Mouse (Mus musculus): ENCODE measurements around the gene Eef1akmt2.

The Eef1akmt2 gene

GRCm38 (mm10) chr7:132852173-132852844, at the start of gene Eef1akmt2:
Gene Eef1akmt2, minus strand, starts transcription at chr7:132852673.
- peak; percentile 92 for DNase-seq (ENCODE audit: low read depth, low spot score)

GRCm38 (mm10) chr7:132900826-132901531, 48.5 kb upstream of the Eef1akmt2 start:
- no peak for DNase-seq (ENCODE audit: low read depth, low spot score)

- DNase-seq (ENCODE audit: low read depth, low spot score) = peak; percentile 77
Measured at GRCm38 (mm10) chr7:132898234-132898633, 45.8 kb upstream of the Eef1akmt2 start.

GRCm38 (mm10) chr7:132897258-132897657, 44.8 kb upstream of the Eef1akmt2 start:
- peak; percentile 85 for DNase-seq (ENCODE audit: low read depth, low spot score)

- DNase-seq (ENCODE audit: low read depth, low spot score) = peak; percentile 90
Measured at GRCm38 (mm10) chr7:132896206-132896815, 43.8 kb upstream of the Eef1akmt2 start.

- no peak for DNase-seq (ENCODE audit: low read depth, low spot score)
Measured at GRCm38 (mm10) chr7:132894841-132895555, 42.5 kb upstream of the Eef1akmt2 start.

GRCm38 (mm10) chr7:132893336-132893735, 40.9 kb upstream of the Eef1akmt2 start:
- DNase-seq (ENCODE audit: low read depth, low spot score) = no peak

- no peak for DNase-seq (ENCODE audit: low read depth, low spot score)
Measured at GRCm38 (mm10) chr7:132892806-132893205, 40.3 kb upstream of the Eef1akmt2 start.

- no peak for DNase-seq (ENCODE audit: low read depth, low spot score)
Measured at GRCm38 (mm10) chr7:132892311-132892661, 39.8 kb upstream of the Eef1akmt2 start.

- no peak for DNase-seq (ENCODE audit: low read depth, low spot score)
Measured at GRCm38 (mm10) chr7:132891561-132892310, 39.3 kb upstream of the Eef1akmt2 start.

GRCm38 (mm10) chr7:132890201-132890600, 37.7 kb upstream of the Eef1akmt2 start:
- no peak for DNase-seq (ENCODE audit: low read depth, low spot score)

GRCm38 (mm10) chr7:132889691-132890090, 37.2 kb upstream of the Eef1akmt2 start:
- DNase-seq (ENCODE audit: low read depth, low spot score) = peak; percentile 22

GRCm38 (mm10) chr7:132888518-132889249, 36.2 kb upstream of the Eef1akmt2 start:
- no peak for DNase-seq (ENCODE audit: low read depth, low spot score)

- no peak for DNase-seq (ENCODE audit: low read depth, low spot score)
Measured at GRCm38 (mm10) chr7:132888052-132888451, 35.6 kb upstream of the Eef1akmt2 start.

GRCm38 (mm10) chr7:132887019-132887804, 34.7 kb upstream of the Eef1akmt2 start:
- DNase-seq (ENCODE audit: low read depth, low spot score) = no peak

GRCm38 (mm10) chr7:132884031-132884430, 31.6 kb upstream of the Eef1akmt2 start:
- DNase-seq (ENCODE audit: low read depth, low spot score) = peak; percentile 26

- DNase-seq (ENCODE audit: low read depth, low spot score) = peak; percentile 72
Measured at GRCm38 (mm10) chr7:132882343-132882742, 29.9 kb upstream of the Eef1akmt2 start.

- DNase-seq (ENCODE audit: low read depth, low spot score) = no peak
Measured at GRCm38 (mm10) chr7:132880276-132880675, 27.8 kb upstream of the Eef1akmt2 start.

GRCm38 (mm10) chr7:132875391-132876086, 23.1 kb upstream of the Eef1akmt2 start:
- no peak for DNase-seq (ENCODE audit: low read depth, low spot score)

All from R1 (cell line).